Mouse (Mus musculus) forelimb bud, embryonic 11.5 days (tissue): ENCODE results near the gene Osbpl10.

Source experiments
- DNase-seq: peaks from one replicate; pipeline ENCODE4 v3.0.0-alpha.2; 2012; ENCODE audit warnings: low read depth, low spot score

Gene Osbpl10

DNA sequence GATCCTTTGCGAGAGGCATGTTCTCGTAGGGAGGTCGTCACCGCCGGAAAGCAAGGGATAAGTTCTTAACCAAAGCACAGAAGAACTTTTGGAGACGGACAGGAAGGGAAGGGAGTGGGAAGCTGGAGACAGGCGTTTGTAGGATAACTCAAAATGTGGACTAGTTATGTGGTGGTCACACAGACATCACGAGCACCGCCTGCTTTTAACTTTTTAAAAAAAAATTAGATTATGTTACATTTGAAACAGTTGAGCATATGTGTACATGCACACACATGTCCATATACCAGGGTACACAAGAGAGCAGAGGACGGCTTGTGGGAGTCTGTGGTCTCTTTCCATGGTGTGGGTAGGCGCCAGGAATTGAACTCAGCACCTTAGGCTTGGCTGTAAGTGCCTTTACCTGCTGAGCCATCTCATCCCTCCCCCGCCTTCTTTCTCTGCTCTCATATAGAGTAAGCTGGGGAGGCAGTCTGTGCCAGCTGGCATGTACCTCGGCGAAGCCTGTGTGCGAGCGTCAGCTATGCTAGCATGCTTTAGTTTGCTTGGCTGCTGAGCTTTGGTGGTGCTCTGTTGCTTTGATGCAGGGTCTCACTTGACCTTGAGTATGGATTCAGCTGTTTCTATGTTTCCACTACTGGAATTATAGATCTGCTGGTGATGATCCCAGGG, 4.5 kb downstream of the Osbpl10 start, which contains the start of gene Rps27rt:
Gene Rps27rt (minus strand): TSS at position 51 of the 672 bp plus-strand sequence.
- DNase-seq: no peak

DNA sequence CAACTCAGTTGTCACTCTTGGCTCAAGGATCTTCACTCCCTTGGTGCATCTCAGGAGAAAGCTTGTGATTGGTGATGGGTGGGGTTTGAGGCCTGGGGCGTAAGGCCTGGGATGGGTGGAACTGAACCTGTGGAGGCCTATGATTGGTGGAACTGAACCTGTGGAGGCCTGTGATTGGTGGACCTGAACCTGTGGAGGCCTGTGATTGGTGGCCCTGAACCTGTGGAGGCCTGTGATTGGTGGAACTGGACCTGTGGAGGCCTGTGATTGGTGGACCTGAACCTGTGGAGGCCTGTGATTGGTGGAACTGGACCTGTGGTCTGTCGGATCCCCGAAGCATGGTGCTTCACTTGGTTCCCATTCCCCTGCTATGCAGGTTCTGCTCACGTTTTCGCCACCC, 7.4 kb downstream of the Osbpl10 start:
- no peak for DNase-seq

DNA sequence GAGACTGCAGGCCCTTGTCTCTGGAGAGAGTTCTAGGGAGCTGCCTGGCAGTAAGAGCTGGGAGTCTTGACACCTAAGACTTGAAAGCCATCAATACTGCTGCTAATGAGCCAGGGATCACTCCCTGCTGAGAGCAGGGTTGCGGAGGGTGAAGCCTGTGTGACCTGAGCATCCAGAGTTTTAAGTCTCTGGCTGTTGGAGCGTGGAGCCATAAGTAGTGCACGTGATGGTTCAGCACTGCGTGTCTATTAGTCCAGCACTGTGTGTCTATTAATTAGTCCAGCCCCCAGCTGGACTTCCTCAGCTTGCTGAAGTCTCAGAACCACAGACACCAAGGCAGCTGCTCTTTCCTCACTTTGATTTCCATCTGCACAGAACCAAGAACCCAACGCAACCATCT, 8.0 kb downstream of the Osbpl10 start:
- DNase-seq: no peak

DNA sequence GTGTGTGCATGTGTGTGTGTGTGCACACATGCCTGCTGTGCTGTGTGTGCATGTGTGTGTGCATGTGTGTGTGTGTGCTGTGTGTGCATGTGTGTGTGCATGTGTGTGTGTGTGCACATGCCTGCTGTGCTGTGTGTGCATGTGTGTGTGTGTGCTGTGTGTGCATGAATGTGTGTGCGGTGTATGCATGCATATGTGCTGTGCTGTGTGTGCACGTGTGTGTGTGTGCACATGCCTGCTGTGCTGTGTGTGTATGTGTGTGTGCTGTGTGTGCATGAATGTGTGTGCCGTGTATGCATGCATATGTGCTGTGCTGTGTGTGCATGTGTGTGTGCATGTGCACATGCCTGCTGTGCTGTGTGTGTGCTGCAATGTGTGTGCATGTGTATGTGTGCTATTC, 9.7 kb downstream of the Osbpl10 start:
- DNase-seq: no peak

DNA sequence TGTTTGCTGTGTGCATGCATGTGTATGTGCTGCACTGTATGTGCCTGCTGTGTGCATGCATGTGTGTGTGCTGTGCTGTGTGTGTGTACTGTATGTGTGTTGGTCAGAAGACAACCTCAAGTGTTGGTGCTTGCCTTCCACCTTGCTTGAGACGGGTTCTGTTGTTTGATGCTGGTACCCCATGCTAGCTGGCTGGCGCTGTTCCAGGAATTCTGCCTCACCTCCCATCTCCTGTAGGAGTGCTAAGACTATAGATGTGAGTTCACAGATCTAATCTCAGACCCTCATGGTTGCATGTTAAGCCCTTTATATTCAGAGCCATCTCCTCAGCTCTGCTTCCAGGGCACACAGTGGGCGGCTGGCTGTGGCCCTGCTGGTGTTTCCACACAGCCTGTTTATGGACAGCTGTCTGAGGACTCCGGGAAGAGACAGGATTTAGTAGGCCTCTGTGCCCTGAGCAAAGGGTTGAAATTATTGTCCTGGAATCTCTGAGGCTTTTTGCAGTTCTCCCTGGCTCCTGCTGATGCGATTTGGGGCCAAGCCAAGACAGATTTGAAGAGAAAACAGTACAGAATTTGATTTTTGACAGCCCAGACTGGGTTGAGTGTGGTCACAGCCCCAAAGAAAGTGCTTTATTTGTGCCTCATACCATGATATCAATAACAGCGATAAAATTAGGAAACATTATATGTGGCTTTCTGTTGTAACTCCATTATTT, 10.4 kb downstream of the Osbpl10 start:
- DNase-seq: no peak

DNA sequence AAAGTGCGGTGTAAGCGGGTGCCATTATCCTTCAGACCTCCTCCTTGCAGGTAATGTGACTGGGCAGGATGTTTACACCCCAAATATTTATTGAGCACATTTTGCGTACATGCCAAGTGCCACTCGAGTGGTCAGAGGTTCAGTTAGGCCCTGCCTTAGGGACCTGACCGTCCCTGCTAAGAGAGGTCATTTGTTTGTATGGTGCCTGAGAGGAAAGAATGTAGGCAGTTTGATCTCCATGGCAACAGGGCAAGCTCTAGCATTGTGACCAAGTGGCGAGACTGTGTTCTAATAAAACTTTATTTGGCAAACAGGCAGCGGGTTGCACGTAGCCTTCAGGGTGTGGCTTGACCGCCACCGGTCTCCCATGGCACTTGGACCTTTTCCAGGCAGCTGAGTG, 12.1 kb downstream of the Osbpl10 start:
- no peak for DNase-seq

DNA sequence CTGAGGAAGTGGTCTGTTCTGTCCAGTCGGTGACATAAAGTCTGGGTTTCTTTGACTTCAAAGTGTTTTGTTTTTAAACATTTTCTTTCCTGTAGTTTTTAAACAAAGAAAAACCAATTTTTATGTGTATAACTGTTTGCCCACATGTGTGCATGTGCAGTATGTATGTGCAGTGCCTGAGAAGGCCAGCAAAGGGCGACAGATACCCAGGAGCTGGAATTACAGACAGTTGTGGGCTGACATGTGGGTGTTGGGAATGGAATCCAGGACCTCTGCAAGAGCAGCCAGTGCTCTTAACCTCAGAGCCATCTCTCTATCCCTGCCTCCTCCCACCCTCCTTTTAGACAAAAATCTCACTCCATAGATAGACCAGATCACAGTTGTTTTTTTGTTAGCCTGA, 14.2 kb downstream of the Osbpl10 start:
- no peak for DNase-seq

DNA sequence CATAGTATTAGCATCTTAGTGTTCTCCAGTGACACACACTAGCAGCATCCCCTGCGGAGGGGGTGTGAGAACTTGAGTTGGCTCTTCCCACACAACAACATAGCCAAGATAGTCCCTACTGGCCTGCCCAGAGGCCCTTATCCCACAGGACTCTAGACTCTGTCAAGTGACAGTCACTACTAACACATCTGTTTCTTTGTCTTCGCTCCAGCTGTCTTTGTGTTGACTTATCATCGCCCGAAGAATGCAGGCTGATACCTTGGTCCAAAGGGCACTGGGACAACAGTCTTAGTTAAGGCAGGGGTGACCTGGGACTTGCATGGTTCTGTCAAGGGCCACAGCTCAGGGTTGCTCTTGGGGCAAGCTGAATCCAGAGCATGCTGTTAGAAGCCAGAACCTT, 16.9 kb downstream of the Osbpl10 start:
- no peak for DNase-seq

DNA sequence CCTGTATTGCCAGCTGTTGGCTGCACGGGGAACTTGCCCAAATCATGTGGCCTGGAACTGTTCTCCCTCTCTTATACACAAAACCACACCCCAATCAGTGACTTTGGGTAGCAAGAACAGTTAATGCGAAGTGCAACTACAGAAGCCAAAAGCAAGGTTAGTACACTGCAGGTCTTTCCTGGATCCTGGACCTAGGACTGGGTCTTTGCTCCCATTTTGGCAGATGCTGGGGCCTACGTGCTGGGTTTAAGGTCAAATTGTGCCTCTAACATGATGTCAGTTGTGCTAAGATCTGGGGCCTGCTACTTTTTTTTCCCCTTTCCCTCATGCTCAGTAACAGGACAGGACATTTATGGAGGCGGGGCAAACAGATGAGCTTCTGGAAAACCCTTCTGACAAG, 17.3 kb downstream of the Osbpl10 start:
- DNase-seq: no peak

DNA sequence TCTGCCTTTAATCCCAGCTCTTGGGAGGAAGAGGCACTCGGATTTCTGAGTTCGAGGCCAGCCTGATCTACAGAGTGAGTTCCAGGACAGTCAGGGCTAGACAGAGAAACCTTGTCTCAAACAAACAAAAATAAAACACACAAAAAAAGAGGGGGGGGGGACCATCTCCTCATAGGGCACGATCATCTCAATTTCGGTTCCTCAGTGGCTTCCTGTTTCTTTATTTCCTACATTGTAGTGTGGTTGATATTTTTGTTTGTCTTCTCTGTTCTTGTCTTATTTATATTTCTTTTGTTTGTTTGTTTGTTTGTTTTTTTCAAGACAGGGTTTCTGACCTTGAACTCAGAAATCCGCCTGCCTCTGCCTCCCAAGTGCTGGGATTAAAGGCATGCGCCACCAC, 18.1 kb downstream of the Osbpl10 start:
- no peak for DNase-seq

DNA sequence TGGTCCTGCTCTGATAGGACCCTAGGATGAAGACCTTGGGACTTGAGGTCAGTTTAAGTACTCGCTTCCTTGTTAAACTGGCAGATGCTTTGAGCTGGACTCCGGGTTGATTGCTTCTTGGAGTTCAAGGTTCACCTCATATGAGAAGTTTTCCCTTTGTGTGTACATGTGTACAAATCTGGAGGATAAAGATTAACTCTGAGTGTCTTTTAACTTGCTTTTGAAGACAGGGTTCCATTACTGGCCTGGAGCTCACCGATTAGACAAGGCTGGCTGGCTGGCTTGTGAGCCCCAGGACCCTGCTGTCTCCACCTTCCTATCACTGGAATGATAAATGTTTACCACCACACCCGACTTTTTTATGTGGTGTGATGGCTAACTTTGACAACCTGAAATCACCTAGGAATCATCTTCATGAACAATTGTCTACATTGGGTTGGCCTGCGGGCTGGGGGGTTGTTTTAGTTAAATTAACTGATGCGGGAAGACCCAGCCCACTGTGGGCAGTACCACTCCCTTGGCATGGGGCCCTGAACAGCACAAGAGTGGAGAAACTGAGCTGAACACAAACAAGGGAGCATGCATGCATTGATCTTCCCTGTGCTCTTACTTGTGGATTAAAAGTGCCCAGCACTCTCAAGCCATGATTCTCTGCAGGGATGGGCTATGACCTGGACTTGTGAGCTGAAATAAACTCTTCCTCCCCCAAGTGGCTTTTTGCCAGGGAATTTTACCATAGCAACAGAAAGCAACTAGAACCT, 20.8 kb downstream of the Osbpl10 start:
- DNase-seq: no peak

DNA sequence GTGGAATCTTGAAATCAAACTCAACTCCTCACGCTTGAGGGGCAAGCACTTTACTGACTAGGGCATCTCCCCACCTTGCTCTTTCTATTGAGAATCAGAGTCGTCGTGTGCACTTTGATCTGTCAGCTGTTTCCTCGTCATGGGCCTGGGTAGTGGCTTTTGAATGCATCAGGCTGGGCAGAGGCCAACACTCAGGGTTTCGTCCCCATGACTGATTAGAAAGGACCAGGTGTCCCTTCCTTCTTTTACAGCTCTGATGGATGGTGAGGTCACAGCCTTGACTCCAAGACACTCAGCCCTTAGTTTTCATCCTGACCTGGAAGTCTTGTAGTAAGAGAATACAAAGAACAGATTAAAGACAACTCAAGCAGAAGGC, 21.4 kb downstream of the Osbpl10 start:
- no peak for DNase-seq

DNA sequence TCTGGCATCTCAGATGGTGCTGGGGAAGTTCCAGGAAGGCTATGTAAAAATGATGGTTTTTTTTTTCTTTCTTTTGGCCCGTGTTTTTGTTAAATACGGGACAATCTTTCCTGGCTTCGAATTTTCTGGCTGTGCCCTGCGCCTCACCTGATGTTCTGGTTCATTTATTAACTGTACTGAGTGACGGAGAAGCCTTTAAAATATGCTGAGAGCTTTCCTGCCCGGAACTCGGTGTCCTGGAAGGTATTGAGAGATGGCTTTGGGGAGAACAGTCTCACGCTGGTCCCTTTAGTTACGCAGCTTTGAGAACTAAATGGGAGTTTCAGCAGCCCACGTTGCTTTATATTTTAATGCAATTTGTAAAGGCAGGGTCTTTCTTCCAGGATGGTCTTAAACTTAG, 27.1 kb downstream of the Osbpl10 start:
- DNase-seq: no peak

DNA sequence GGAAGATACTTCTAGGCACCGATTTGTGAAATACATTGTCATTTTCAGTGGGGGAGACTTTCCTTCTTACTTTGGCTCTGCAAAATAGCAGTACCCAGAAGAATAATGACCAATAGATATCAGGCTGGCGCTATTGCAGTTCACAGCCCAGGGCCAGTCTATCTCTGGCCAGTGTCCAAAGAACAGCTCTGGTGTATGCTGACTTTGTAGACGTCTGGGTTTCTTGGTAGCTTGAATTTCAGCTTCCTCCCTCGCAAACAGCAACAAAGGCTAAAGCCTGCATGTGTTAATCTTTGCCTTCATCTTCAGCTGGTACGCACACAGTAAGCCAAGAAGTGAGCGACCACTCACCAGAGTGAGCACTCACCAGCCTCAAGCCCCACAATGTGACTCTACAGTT, 29.4 kb downstream of the Osbpl10 start:
- DNase-seq: no peak

DNA sequence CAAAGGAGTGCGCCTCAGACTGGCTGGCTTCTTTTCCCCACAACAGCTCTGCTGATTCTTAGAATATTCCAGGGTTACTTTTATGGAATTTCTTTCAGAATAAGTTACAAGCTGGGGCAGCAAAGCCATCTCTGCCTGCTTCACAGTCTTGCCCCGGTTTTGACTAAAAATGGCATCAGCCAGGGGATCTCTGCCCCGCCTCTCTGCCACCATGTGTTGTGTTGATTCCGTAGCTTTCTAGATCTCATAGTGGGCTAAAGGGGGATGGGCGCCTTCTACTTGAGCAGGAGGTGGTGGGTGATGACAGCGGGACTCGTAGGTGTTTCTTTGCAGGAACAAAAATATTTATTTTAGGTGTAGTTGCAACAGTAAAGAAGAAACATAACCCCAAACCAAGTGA, 29.8 kb downstream of the Osbpl10 start:
- no peak for DNase-seq

DNA sequence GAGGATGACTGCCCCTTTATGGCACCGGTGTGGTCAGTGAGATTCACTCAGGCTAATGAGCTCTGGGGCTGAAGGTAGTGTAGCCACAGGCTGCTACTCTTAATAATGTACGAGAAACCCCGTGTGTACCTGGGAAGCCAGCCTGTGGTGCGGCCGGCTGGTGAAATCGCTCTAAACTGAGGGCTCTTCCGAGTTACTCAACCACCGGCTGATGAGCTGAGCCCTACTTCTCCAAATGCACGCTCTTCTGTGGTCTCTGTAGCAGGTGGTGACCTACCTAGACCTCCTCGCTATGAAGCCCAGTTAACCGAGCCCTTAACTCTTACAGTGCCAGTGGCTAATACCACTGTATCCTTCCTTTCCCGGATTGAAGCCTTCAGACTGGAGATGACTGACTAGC, 34.0 kb downstream of the Osbpl10 start:
- no peak for DNase-seq

DNA sequence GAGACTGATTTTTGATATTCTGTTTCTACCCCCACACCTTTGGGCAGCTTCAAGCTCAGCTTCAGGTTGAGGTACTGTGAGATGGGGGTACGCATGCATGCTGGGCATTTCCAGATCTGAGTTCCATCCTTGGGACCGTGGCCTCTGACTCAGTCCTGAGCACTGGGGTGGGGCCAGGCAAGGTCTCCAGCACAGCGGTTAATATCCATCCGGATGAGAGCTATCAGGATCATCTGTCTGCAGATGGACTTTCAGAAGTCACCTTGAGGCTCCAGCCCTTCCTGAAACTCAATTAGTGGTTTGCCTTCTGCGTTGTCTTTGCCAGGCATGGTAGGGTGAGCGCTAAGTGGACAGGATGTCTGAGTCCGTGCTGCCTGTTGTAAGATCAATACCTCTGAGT, 41.8 kb downstream of the Osbpl10 start:
- no peak for DNase-seq

DNA sequence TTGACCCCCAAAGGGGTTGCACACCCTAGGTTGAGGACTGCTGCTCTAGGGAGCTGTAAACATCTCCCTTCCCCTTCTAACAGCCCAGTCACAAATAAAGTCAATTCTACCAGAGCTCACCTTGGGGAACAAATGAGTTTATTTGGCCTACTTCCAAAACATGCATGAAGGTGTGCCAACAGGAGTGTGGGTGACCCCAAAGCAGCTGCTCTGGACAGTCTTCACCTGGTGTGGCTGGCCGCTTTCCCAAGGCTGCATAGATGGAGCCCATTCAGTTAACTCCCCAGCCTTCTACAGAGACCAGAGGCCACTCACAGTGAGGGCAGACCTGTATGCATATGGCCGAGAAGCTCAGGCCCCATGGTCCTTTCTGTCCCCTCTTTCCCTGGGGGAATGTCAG, 43.0 kb downstream of the Osbpl10 start:
- DNase-seq: no peak

DNA sequence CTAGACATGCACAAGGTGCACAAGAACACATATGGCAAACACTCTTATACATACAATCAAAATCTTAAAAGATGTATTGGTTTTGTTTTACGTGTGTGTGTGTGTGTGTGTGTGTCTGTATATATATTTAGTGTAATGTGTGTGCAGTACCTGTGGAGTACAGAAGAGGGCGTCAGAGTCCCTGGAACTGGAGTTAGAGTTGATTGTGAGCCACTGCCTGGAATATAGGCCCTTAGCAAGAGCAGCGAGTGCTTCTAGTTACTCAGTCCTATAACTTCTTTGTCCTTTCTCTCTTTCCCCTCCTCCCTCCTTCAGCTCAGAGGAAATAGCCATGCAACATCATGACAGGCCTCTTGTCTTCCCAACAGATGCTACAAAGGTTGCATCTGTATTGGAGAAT, 44.8 kb downstream of the Osbpl10 start:
- DNase-seq: no peak

DNA sequence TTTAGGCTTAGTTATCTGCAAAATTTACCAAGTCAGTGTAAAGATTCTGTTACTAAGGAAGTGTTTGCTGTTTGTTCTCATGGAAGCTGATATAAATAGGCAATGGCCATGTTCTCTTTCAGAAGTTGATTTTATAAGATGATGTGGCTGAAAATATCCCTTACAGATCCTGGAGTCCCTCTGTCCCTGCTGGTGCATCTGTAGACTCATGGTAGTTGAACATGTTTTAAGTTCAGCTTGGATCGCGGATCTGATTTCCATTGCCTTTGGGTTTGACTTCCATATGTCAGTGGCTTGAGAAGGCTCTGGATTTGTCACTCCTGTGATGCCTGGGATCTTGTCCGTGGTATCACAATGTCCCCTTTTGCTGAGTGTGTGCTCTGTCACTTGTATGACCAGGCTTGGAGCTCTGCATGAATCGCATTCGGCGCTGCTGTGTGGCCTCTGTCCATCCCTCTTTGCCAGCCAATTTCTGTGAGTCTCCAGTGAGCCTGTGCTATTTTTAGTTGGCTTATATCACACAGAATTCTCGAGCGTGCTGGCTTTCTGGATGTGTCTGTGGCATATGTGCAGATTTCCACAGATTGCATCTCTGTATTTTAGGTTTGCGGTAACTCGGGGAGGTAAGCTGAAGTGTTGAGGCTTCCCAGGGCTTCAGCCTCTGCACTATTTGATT, 45.5 kb downstream of the Osbpl10 start:
- no peak for DNase-seq

DNA sequence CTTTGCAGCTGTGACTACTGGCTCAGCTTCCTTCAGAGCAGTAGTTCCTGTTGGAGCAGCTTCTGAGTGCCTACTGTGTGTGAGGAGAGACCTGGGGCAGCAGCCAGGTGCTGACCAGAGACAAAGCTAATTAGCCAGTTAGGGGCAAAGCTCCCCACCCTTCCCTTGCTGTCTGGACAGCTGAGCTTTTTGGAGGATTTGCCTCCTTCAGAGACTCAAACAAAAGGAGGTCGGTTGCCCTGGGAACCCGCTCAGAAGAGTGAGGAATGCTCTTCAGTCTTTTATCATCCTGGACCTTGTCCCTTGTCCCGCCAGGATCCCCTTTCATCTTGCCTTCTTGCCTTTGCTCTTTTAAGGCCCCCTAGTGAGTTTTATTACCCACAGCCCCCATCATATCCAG, 50.9 kb downstream of the Osbpl10 start:
- DNase-seq: peak; percentile 17

DNA sequence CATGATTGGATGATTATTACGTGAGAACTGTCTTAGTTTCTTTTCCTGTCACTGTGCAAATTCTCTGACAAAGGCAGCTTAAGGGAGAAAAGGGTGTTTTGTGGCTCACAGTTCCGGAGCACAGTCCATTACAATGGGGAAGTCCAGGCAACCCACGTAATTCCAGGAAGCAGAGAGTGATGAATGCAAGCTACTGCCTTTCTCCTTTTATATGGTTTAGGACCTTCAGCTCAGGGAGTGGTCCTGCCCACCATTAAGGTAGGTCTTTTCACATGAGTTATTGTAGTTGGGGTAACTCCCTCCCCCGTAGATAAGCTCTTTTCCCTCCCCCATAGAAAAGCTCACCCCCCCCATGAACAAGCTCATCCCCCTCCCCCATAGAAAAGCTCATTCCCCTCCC, 52.2 kb downstream of the Osbpl10 start:
- DNase-seq: no peak
